Mouse (Mus musculus): ENCODE results near the gene Stpg3. TPM values are rescaled to one million over a fixed set of nuclear protein-coding genes. Genes with fewer than 3 reads are reported as not detected.

The Stpg3 gene
- total and polyA plus RNA-seq, 2 experiments from 2014 or later = not detected

DNA sequence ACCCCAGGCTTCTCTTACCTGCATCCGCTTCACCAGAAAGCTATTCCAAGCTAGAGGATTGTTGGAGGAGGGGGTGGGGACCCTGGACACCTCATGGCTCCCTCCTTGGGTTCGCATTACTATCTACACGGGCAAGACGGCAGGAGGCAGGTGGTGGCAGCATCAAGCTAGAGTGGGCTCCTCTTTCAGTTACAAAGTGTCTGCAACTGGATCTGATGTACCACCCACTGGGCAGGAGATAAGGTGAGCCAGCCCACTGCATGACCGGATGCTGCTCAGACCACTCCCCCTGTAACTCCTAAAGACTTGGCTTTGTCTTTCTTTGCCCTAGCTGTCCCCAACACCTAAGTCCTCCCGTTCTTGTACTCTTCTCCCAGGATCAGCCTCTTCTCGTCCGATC lies 22.2 kb upstream of the Stpg3 start, which contains the start of gene Rnf224:
Rnf224 (minus strand) TSS at position 174 of the 400 bp plus-strand sequence.
- no peak for ATAC-seq
- no peak for TF ChIP-seq CTCF (IDR thresholded peaks at IDR 0.05; ENCODE audit: low read depth)
- H3K9me3 ChIP-seq (ENCODE audit: low read length) = no peaks in the 10 kb centered on the region

DNA sequence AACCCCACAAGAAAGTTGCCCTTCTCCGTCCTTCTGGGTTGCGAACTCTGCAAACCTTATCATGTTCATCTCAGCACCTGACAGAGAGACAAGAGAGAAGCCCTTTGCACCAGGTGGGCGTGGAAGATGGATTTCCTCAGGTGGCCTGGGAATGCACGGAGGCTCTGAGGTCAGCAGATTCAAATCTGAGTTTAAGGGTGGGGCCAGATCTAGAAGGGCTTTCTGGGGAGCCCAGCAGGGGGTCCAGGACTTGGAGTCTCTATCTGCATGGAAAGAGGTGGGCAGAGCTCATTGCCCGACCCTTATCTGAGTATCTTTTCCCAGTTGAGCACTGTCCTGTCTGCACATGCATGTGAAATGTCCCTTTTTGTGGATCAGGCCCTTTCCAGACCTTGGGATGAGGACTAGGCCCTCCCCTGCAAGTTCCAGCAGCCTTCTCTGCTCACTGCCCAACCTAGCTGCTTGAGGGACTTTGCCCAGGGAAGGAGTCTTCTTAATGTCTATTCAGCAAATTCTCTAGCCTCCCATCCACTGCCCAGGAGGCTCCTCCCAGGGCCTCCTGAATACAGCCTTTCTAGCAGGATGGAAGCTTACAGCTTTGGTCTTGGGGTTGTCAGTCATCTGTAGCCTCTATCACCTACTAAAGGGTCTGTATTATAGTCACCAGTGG lies 20.2 kb upstream of the Stpg3 start:
- DNase-seq (ENCODE audit: low spot score) (no peak), ATAC-seq (no peak)
- no peaks in the 10 kb centered on the region for H3K4me1 ChIP-seq (ENCODE audit: insufficient read depth, low read length)
- no peak overlapping the region for H3K4me3 ChIP-seq (ENCODE audit: low read length)
- H3K4me2 ChIP-seq (ENCODE audit: low read depth, low read length) = no peak overlapping the region
- no peaks in the 10 kb centered on the region for H3K27me3 ChIP-seq (ENCODE audit: insufficient read depth, low read length)
- H3K27ac ChIP-seq = no peak overlapping the region
- 84% methylated on average over 5 of the region's 5 CpGs for WGBS
- H3K36me3 ChIP-seq (ENCODE audit: insufficient read depth, low read length) = no peaks in the 10 kb centered on the region
- no peak overlapping the region for H3K9ac ChIP-seq (replicated peaks; ENCODE audit: low read length)
- TF ChIP-seq CTCF (IDR thresholded peaks at IDR 0.05; ENCODE audit: low read depth) = no peak
- H3K9me3 ChIP-seq (ENCODE audit: low read length) = no peaks in the 10 kb centered on the region

More for the DNA sequence above, 22.2 kb upstream of the Stpg3 start, which contains the start of gene Rnf224:
- no peaks in the 10 kb centered on the region for H3K36me3 ChIP-seq (ENCODE audit: insufficient read depth, low read length)
- peaks cover 7% of the 10 kb centered on the region for H3K4me1 ChIP-seq (ENCODE audit: insufficient read depth, low read length)
- H3K4me3 ChIP-seq (ENCODE audit: low read length) = no peak within 1 kb of the TSS
- WGBS = 36% methylated on average over 8 of the region's 8 CpGs
- no peak within 1 kb of the TSS for H3K9ac ChIP-seq (replicated peaks; ENCODE audit: low read length)
- no peak within 1 kb of the TSS for H3K4me2 ChIP-seq (ENCODE audit: low read depth, low read length)
- H3K27ac ChIP-seq = no peak within 1 kb of the TSS
- no peaks in the 10 kb centered on the region for H3K27me3 ChIP-seq (ENCODE audit: insufficient read depth, low read length)
- no peak for DNase-seq (ENCODE audit: low spot score)

DNA sequence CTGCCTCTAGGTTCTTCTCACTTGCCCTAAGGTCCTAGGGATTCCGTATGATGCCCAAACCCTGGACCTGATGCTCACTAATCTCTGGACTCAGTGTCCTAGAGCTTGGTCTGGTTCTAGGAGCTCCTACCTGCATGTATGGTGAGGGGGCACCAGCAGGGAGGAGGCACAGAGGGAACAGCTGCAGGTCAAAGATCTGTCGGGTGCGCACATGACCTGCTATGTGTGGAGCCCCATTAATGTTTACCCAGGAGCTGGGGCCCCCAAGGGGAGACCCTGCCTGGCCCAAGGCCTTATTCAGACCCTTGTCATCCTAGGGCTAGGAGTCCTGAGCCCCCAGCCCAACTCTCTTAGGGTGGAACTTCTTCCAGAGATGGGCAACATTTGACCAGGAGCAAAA lies 19.6 kb upstream of the Stpg3 start, which contains the start of gene Slc34a3:
Slc34a3 (minus strand) TSS at position 315 of the 400 bp plus-strand sequence.
- Histone ChIP-seq H3K9me3 (ENCODE audit: low read length) (no peaks in the 10 kb centered on the region), H3K9ac (replicated peaks; ENCODE audit: low read length) (no peak within 1 kb of the TSS), H3K4me2 (ENCODE audit: low read depth, low read length) (no peak within 1 kb of the TSS), H3K27ac (no peak within 1 kb of the TSS), H3K27me3 (ENCODE audit: insufficient read depth, low read length) (no peaks in the 10 kb centered on the region), H3K4me1 (ENCODE audit: insufficient read depth, low read length) (no peaks in the 10 kb centered on the region), H3K4me3 (ENCODE audit: low read length) (no peak within 1 kb of the TSS), H3K36me3 (ENCODE audit: insufficient read depth, low read length) (no peaks in the 10 kb centered on the region)
- no peak for TF ChIP-seq CTCF (IDR thresholded peaks at IDR 0.05; ENCODE audit: low read depth)
- no peak for ATAC-seq
- no peak for DNase-seq (ENCODE audit: low spot score)
- WGBS = 93% methylated on average over 3 of the region's 3 CpGs

DNA sequence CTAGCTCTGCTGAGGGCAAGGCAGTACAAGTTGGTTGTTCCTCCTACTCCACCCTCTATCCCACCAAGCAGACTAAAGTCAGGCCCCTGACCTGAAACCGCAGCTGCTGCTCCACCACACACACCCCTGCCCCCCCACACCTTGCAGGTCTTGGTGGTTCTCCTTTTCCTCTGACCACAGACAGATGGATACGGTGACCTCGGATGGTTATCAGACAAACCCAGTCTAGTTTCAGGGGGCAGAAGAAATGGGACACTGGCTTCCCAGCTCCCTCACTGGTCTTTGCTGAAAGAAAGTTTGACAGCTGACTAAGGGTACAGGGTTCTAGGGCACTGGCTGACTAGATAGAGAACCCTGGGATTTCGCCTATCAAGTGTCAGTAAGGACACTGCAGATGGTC lies 19.0 kb upstream of the Stpg3 start:
- Histone ChIP-seq H3K36me3 (ENCODE audit: insufficient read depth, low read length) (no peaks in the 10 kb centered on the region), H3K9ac (replicated peaks; ENCODE audit: low read length) (no peak overlapping the region), H3K4me3 (ENCODE audit: low read length) (no peak overlapping the region), H3K27ac (no peak overlapping the region), H3K4me2 (ENCODE audit: low read depth, low read length) (no peak overlapping the region), H3K27me3 (ENCODE audit: insufficient read depth, low read length) (no peaks in the 10 kb centered on the region), H3K4me1 (ENCODE audit: insufficient read depth, low read length) (peaks cover 4% of the 10 kb centered on the region; the same call in 1 of the 2 replicates), H3K9me3 (ENCODE audit: low read length) (no peaks in the 10 kb centered on the region)
- ATAC-seq (no peak), DNase-seq (ENCODE audit: low spot score) (no peak)
- TF ChIP-seq CTCF (IDR thresholded peaks at IDR 0.05; ENCODE audit: low read depth) = no peak
- 86% methylated on average over 4 of the region's 4 CpGs for WGBS

DNA sequence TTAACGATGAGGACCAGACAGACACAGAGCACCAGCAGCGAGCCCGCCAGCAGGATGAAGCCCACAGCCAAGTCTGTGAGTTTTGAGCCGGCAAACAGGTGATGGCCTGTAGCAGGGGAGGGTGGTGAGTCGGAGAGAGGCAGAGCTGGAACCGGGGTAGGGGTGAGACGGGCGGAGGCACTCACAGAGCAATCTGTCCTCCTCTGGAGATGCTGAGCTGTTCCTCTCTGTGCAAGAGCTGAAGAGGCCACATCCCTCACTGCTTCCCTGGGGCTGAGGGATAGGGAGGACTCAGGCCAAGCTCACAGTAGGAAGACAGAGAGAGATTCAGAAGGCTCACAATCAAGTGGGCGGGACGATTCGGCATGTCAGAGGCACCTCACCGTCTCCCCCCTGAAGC lies 16.6 kb upstream of the Stpg3 start:
- no peak for TF ChIP-seq CTCF (IDR thresholded peaks at IDR 0.05; ENCODE audit: low read depth)
- DNase-seq (ENCODE audit: low spot score) = no peak
- Histone ChIP-seq H3K4me2 (ENCODE audit: low read depth, low read length) (no peak overlapping the region), H3K36me3 (ENCODE audit: insufficient read depth, low read length) (no peaks in the 10 kb centered on the region), H3K27ac (no peak overlapping the region), H3K9me3 (ENCODE audit: low read length) (no peaks in the 10 kb centered on the region), H3K4me1 (ENCODE audit: insufficient read depth, low read length) (peaks cover 7% of the 10 kb centered on the region; the same call in 1 of the 2 replicates), H3K9ac (replicated peaks; ENCODE audit: low read length) (no peak overlapping the region), H3K27me3 (ENCODE audit: insufficient read depth, low read length) (no peaks in the 10 kb centered on the region), H3K4me3 (ENCODE audit: low read length) (no peak overlapping the region)
- ATAC-seq = no peak
- WGBS = 60% methylated on average over 12 of the region's 12 CpGs

DNA sequence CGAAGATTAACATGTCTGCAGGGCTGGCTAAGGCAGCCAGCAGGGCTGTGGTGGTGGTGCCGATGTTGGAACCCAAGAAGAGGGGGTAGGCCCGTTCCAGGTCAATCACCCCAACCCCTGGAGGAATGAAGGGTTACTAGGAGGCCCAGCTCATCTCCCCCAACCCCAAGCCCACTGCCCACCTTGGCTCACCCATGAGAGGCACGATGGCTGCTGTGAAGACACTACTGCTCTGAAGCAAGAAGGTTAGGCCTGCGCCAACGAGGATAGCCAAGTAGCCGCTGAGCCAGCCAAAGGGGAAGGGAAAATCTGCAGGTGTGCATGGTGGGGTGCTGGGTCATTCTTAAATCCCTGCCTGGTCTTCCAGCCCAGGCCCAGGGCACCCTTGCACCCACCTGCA lies 16.1 kb upstream of the Stpg3 start:
- Histone ChIP-seq H3K9me3 (ENCODE audit: low read length) (no peaks in the 10 kb centered on the region), H3K9ac (replicated peaks; ENCODE audit: low read length) (no peak overlapping the region), H3K4me3 (ENCODE audit: low read length) (no peak overlapping the region), H3K27ac (no peak overlapping the region), H3K4me2 (ENCODE audit: low read depth, low read length) (no peak overlapping the region), H3K27me3 (ENCODE audit: insufficient read depth, low read length) (no peaks in the 10 kb centered on the region), H3K4me1 (ENCODE audit: insufficient read depth, low read length) (peaks cover 10% of the 10 kb centered on the region; the same call in 1 of the 2 replicates), H3K36me3 (ENCODE audit: insufficient read depth, low read length) (no peaks in the 10 kb centered on the region)
- TF ChIP-seq CTCF (IDR thresholded peaks at IDR 0.05; ENCODE audit: low read depth) = no peak
- 86% methylated on average over 7 of the region's 7 CpGs for WGBS
- DNase-seq (ENCODE audit: low spot score) = no peak
- ATAC-seq = no peak

DNA sequence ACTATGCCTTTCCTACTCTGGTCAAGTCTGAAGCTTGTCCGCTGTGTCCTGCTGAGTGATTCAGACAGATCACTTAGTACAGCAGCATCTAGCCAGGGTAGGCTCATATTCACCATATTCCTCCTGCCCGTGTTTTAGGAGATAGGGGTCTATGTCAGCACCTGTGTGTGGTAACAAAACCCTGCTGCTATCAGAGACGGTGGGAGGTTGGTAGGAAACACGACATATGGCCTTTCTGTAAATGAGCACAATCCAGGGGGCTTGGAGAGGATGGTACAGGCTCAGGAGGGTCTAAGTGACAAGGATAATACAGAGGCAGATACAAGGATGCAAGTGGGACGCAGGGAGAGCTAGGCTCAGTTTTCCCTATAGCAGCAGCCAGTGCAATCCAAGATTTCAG lies 15.1 kb upstream of the Stpg3 start:
- WGBS = 80% methylated on average over 5 of the region's 5 CpGs
- H3K9ac ChIP-seq (replicated peaks; ENCODE audit: low read length) = no peak overlapping the region
- no peak overlapping the region for H3K4me2 ChIP-seq (ENCODE audit: low read depth, low read length)
- DNase-seq (ENCODE audit: low spot score) (no peak), ATAC-seq (no peak)
- H3K4me3 ChIP-seq (ENCODE audit: low read length) = no peak overlapping the region
- no peak for TF ChIP-seq CTCF (IDR thresholded peaks at IDR 0.05; ENCODE audit: low read depth)
- no peaks in the 10 kb centered on the region for H3K27me3 ChIP-seq (ENCODE audit: insufficient read depth, low read length)
- H3K36me3 ChIP-seq (ENCODE audit: insufficient read depth, low read length) = no peaks in the 10 kb centered on the region
- peaks cover 13% of the 10 kb centered on the region; the same call in 1 of the 2 replicates for H3K4me1 ChIP-seq (ENCODE audit: insufficient read depth, low read length)
- H3K9me3 ChIP-seq (ENCODE audit: low read length) = no peaks in the 10 kb centered on the region
- H3K27ac ChIP-seq = no peak overlapping the region
